Mouse (Mus musculus) forebrain, embryonic 11.5 days (tissue): Measurements from ENCODE around the gene Zfp428. TPM values are rescaled to one million over a fixed set of nuclear protein-coding genes. Genes with fewer than 3 reads are reported as not detected.
"Not testable (repeated sequence)": the region's sequence is repeated elsewhere in the genome, so short reads cannot be mapped to it uniquely, and the experiment has no call there.

Source experiments
- ATAC-seq: fragments of 200-750 bp; cut with Nextera tagmentation; replicated peaks from 2 replicates; pipeline ENCODE4 v1.8.0; 2017; ENCODE audit warnings: moderate TSS enrichment; ENCODE audit not compliant: low FRiP score
- DNase-seq: peaks from one replicate; pipeline ENCODE4 v3.0.0-alpha.2; 2017; ENCODE audit warnings: low spot score
- H3K27ac ChIP-seq: fragments of 300-500 bp; sonication (generic); 2 replicates; pipeline ENCODE4 v1.5.1; 2014; ENCODE audit warnings: low read depth, low read length
- H3K27me3 ChIP-seq: fragments of 300-500 bp; sonication (generic); 2 replicates; pipeline ENCODE4 v1.6.1; 2014; ENCODE audit warnings: mild to moderate bottlenecking, low read length, mixed read lengths; ENCODE audit not compliant: control insufficient read depth, insufficient read depth
- H3K36me3 ChIP-seq: fragments of 300-500 bp; sonication (generic); 2 replicates; pipeline ENCODE4 v1.6.1; 2014; ENCODE audit warnings: mild to moderate bottlenecking, low read length, moderate library complexity, mixed read lengths; ENCODE audit not compliant: control insufficient read depth, insufficient read depth
- H3K4me1 ChIP-seq: fragments of 300-500 bp; sonication (generic); replicated peaks from 2 replicates; pipeline ENCODE4 v1.6.1; 2014; ENCODE audit warnings: low read length, mixed read lengths; ENCODE audit not compliant: control insufficient read depth, insufficient read depth
- H3K4me2 ChIP-seq: fragments of 300-500 bp; sonication (generic); 2 replicates; pipeline ENCODE4 v1.6.1; 2014; ENCODE audit warnings: low read depth, mild to moderate bottlenecking, low read length, moderate library complexity, mixed read lengths; ENCODE audit not compliant: severe bottlenecking
- H3K4me3 ChIP-seq: fragments of 300-500 bp; sonication (generic); 2 replicates; pipeline ENCODE4 v1.5.1; 2014; ENCODE audit warnings: low read depth, low read length
- H3K9ac ChIP-seq: fragments of 300-500 bp; sonication (generic); 2 replicates; pipeline ENCODE4 v1.6.1; 2014; ENCODE audit warnings: low read length
- H3K9me3 ChIP-seq: fragments of 300-500 bp; sonication (generic); 2 replicates; pipeline ENCODE4 v1.6.1; 2016; ENCODE audit warnings: low read length, mixed read lengths; ENCODE audit not compliant: control insufficient read depth
- WGBS: fragments of 180-500 bp; shearing (Covaris S2); extraction: QIAGEN DNeasy Blood & Tissue Kit; methylation state at CpG from one replicate; pipeline ENCODE4 v1.1.7; 2014; 5-methylcytosine and 5-hydroxymethylcytosine counted together
- polyA plus RNA-seq: library from polyadenylated mRNA; unstranded; fragments of >200 nt; fragmentation: Nextera tagmentation; extraction: Ambion mirVana; gene quantifications from 2 replicates; pipeline ENCODE4 v1.2.1, GENCODE M21; 2014

Zfp428 gene
- polyA plus RNA-seq, 1 experiment from 2014 or later, result 109 TPM

- Histone ChIP-seq H3K27ac (no peak overlapping the region), H3K4me1 (no peaks in the 10 kb centered on the region), H3K9me3 (no peaks in the 10 kb centered on the region), H3K36me3 (no peaks in the 10 kb centered on the region; the same call in 1 of the 2 replicates), H3K9ac (no peak overlapping the region), H3K4me3 (no peak overlapping the region), H3K4me2 (no peak overlapping the region), H3K27me3 (no peaks in the 10 kb centered on the region)
- DNase-seq, result no peak
- WGBS, result 26% methylated on average over 3 of the region's 3 CpGs
- no peak for ATAC-seq
These were observed 12.3 kb downstream of the Zfp428 start for GRCm38 (mm10) chr7:24519130-24519529.

- not testable (repeated sequence) for H3K9ac ChIP-seq, H3K9me3 ChIP-seq, ATAC-seq, H3K4me1 ChIP-seq, H3K27me3 ChIP-seq, H3K4me3 ChIP-seq, H3K36me3 ChIP-seq, DNase-seq, H3K27ac ChIP-seq, H3K4me2 ChIP-seq
- WGBS, result 94% methylated on average over 10 of the region's 10 CpGs
These were observed 13.2 kb downstream of the Zfp428 start for GRCm38 (mm10) chr7:24520054-24520453.

- 55% methylated on average over 5 of the region's 5 CpGs for WGBS
- Histone ChIP-seq H3K9me3 (no peaks in the 10 kb centered on the region), H3K9ac (no peak overlapping the region), H3K4me3 (no peak overlapping the region), H3K4me2 (no peak overlapping the region), H3K27me3 (no peaks in the 10 kb centered on the region), H3K27ac (no peak overlapping the region), H3K36me3 (no peaks in the 10 kb centered on the region), H3K4me1 (no peaks in the 10 kb centered on the region)
- no peak for ATAC-seq
- DNase-seq, result no peak
These were observed 16.0 kb downstream of the Zfp428 start for GRCm38 (mm10) chr7:24522805-24523204.

GRCm38 (mm10) chr7:24523723-24524122 lies 16.9 kb downstream of the Zfp428 start:
- whole genome bisulfite sequencing, result 88% methylated on average over 6 of the region's 6 CpGs
- ATAC-seq (no peak), DNase-seq (no peak)
- no peaks in the 10 kb centered on the region for H3K9me3 ChIP-seq
- no peak overlapping the region for H3K4me2 ChIP-seq
- no peaks in the 10 kb centered on the region for H3K36me3 ChIP-seq
- H3K9ac ChIP-seq, result no peak overlapping the region
- H3K4me1 ChIP-seq, result no peaks in the 10 kb centered on the region
- H3K27me3 ChIP-seq, result no peaks in the 10 kb centered on the region
- H3K4me3 ChIP-seq, result no peak overlapping the region
- H3K27ac ChIP-seq, result no peak overlapping the region

GRCm38 (mm10) chr7:24524978-24525377 lies 18.2 kb downstream of the Zfp428 start:
- no peak overlapping the region for H3K27ac ChIP-seq
- H3K4me1 ChIP-seq, result peaks cover 3% of the 10 kb centered on the region; the same call in 1 of the 2 replicates
- no peak overlapping the region for H3K4me3 ChIP-seq
- H3K9me3 ChIP-seq, result no peaks in the 10 kb centered on the region
- ATAC-seq, result no peak
- no peak overlapping the region for H3K9ac ChIP-seq
- DNase-seq, result no peak
- no peaks in the 10 kb centered on the region for H3K27me3 ChIP-seq
- H3K36me3 ChIP-seq, result no peaks in the 10 kb centered on the region
- 81% methylated on average over 6 of the region's 6 CpGs for WGBS
- no peak overlapping the region for H3K4me2 ChIP-seq

GRCm38 (mm10) chr7:24525686-24526420 lies 19.0 kb downstream of the Zfp428 start:
- Histone ChIP-seq H3K4me3 (no peak overlapping the region), H3K4me1 (peaks cover 3% of the 10 kb centered on the region; the same call in 1 of the 2 replicates), H3K27ac (no peak overlapping the region), H3K4me2 (no peak overlapping the region), H3K9ac (no peak overlapping the region), H3K36me3 (no peaks in the 10 kb centered on the region), H3K9me3 (no peaks in the 10 kb centered on the region), H3K27me3 (no peaks in the 10 kb centered on the region)
- DNase-seq (no peak), ATAC-seq (no peak)
- 90% methylated on average over 12 of the region's 12 CpGs for WGBS

GRCm38 (mm10) chr7:24528861-24529260 lies 22.1 kb downstream of the Zfp428 start:
- no peak overlapping the region for H3K27ac ChIP-seq
- no peaks in the 10 kb centered on the region for H3K36me3 ChIP-seq
- no peaks in the 10 kb centered on the region for H3K9me3 ChIP-seq
- H3K4me3 ChIP-seq, result no peak overlapping the region
- H3K4me1 ChIP-seq, result peaks cover 11% of the 10 kb centered on the region
- no peak overlapping the region for H3K4me2 ChIP-seq
- DNase-seq, result no peak
- peaks cover 9% of the 10 kb centered on the region for H3K27me3 ChIP-seq
- no peak overlapping the region for H3K9ac ChIP-seq
- WGBS, result 92% methylated on average over 11 of the region's 11 CpGs
- no peak for ATAC-seq

GRCm38 (mm10) chr7:24529580-24529979 lies 22.8 kb downstream of the Zfp428 start:
- 67% methylated on average over 11 of the region's 11 CpGs for WGBS
- Histone ChIP-seq H3K27ac (no peak overlapping the region), H3K27me3 (peaks cover 14% of the 10 kb centered on the region), H3K4me3 (peak overlapping the region; percentile 47), H3K36me3 (no peaks in the 10 kb centered on the region), H3K4me2 (peak overlapping the region; percentile 90), H3K4me1 (peaks cover 13% of the 10 kb centered on the region), H3K9ac (peak overlapping the region; percentile 91), H3K9me3 (no peaks in the 10 kb centered on the region)
- no peak for DNase-seq
- no peak for ATAC-seq
